Mouse (Mus musculus): ENCODE data around the gene Adat1. TPM values are rescaled to one million over a fixed set of nuclear protein-coding genes. Genes with fewer than 3 reads are reported as not detected.

Adat1 gene
- polyA plus RNA-seq (2011; ENCODE audit: insufficient read depth, insufficient read length, low read depth, missing spikeins): 22.0 and 22.3 TPM in 2 replicates

DNA sequence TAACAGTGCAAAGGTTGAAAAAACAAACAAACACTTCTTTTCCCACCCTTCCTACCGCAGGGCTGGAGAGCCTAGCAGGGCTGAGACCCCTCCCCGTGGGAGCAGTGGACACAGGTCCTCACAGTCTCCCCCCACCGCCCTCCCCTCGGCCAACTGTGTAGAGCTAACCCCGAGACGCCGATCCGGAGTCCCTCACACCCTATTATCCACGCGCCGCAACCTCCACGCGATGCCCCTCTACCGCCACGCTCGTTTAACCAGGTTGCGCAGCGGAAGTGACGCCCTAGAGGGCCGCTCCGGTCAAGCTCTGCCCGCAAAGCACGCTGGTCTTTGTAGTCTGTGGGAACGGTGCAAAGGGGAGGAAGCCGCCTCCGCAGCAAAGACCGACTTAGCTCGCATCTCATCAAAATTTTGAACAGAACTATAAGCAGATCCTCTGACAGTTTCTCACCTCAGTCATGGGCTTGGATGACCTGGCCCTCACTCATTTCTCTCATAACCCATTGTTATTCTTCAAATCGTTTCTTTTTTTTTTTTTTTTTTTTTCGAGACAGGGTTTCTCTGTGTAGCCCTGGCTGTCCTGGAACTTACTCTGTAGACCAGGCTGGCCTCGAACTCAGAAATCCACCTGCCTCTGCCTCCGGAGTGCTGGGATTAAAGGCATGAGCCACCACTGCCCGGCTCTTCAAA, at the start of gene Adat1:
Gene Adat1, minus strand, starts transcription at position 290 of the 690 bp plus-strand sequence.
- peak within 1 kb of the TSS; percentile 87 for H3K4me3 ChIP-seq (ENCODE audit: low read depth, low read length)
- no peaks in the 10 kb centered on the region for H3K9me3 ChIP-seq (replicated peaks; ENCODE audit: control insufficient read depth, insufficient read depth, low read length, poor library complexity, severe bottlenecking)
- H3K27ac ChIP-seq (ENCODE audit: insufficient read depth, low read length): no peak within 1 kb of the TSS
- peak within 1 kb of the TSS; percentile 73 for H3K9ac ChIP-seq (ENCODE audit: low read depth, poor library complexity, severe bottlenecking)
- no peaks in the 10 kb centered on the region for H3K27me3 ChIP-seq (ENCODE audit: control insufficient read depth, insufficient read depth, low read length, poor library complexity, severe bottlenecking)
- no peaks in the 10 kb centered on the region for H3K4me1 ChIP-seq (ENCODE audit: control insufficient read depth, insufficient read depth, low read length)
- peaks cover 59% of the 10 kb centered on the region for H3K36me3 ChIP-seq (ENCODE audit: control insufficient read depth, insufficient read depth, low read length, poor library complexity, severe bottlenecking)
- TF ChIP-seq CTCF (IDR thresholded peaks at IDR 0.05; ENCODE audit: low read depth, low read length) (no peak), EP300 (IDR thresholded peaks at IDR 0.05; ENCODE audit: insufficient read depth, low read depth, low read length) (no peak), POLR2A (IDR thresholded peaks at IDR 0.05; ENCODE audit: insufficient read depth, low read length) (no peak)

DNA sequence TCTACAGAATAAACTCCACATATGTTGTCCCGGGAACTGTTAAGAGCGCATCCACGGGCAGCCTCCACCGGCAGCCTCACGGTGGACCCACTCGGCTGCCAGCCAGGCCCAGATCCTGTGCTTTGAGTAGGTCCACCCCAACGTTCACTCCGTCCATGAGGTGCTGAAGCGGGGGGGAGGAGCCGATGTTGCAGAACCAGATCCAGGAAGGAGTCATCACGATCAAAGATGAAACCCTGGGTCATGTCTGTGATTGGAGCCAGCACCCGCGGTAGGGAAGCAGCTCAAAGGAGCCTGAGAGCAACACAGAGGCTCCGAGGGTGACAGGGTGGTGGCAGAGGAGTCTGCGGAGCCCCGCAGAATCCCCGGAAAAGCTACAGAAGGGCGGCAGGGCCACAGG, 45.4 kb upstream of the Adat1 start:
- H3K9ac ChIP-seq (ENCODE audit: low read depth, poor library complexity, severe bottlenecking): no peak overlapping the region; the same call in 1 of the 2 replicates

DNA sequence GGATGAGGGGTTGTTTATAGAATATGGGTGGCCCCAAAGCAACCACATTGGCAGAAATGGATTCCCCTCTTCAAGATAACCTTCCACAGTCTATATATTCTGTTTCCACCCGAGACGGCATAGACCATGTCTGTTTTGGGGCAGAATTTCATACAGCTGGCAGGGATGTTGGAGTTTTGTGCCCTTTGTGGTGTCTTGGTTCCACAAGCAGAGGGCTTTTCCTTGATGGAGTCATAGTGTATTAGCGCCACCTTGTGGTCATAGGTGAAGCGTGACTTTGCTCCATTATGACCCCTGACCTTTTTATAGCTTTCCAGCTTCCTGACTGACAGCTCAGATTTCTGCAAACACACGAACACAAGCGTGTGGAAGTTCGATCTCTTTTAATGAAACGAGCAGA, 42.5 kb upstream of the Adat1 start:
- TF ChIP-seq EP300 (IDR thresholded peaks at IDR 0.05; ENCODE audit: insufficient read depth, low read depth, low read length): no peak
- TF ChIP-seq POLR2A (IDR thresholded peaks at IDR 0.05; ENCODE audit: insufficient read depth, low read length): no peak
- peak; percentile 19 for TF ChIP-seq CTCF (IDR thresholded peaks at IDR 0.05; ENCODE audit: low read depth, low read length)
- Histone ChIP-seq H3K4me1 (ENCODE audit: control insufficient read depth, insufficient read depth, low read length) (peaks cover 4% of the 10 kb centered on the region), H3K9me3 (replicated peaks; ENCODE audit: control insufficient read depth, insufficient read depth, low read length, poor library complexity, severe bottlenecking) (no peaks in the 10 kb centered on the region), H3K27me3 (ENCODE audit: control insufficient read depth, insufficient read depth, low read length, poor library complexity, severe bottlenecking) (no peaks in the 10 kb centered on the region), H3K36me3 (ENCODE audit: control insufficient read depth, insufficient read depth, low read length, poor library complexity, severe bottlenecking) (no peaks in the 10 kb centered on the region), H3K4me3 (ENCODE audit: low read depth, low read length) (no peak overlapping the region), H3K9ac (ENCODE audit: low read depth, poor library complexity, severe bottlenecking) (no peak overlapping the region), H3K27ac (ENCODE audit: insufficient read depth, low read length) (no peak overlapping the region)

More for the DNA sequence above, 45.4 kb upstream of the Adat1 start:
- Histone ChIP-seq H3K4me1 (ENCODE audit: control insufficient read depth, insufficient read depth, low read length) (peaks cover 2% of the 10 kb centered on the region), H3K36me3 (ENCODE audit: control insufficient read depth, insufficient read depth, low read length, poor library complexity, severe bottlenecking) (no peaks in the 10 kb centered on the region), H3K27ac (ENCODE audit: insufficient read depth, low read length) (no peak overlapping the region), H3K9me3 (replicated peaks; ENCODE audit: control insufficient read depth, insufficient read depth, low read length, poor library complexity, severe bottlenecking) (no peaks in the 10 kb centered on the region), H3K4me3 (ENCODE audit: low read depth, low read length) (peak overlapping the region; percentile 14), H3K27me3 (ENCODE audit: control insufficient read depth, insufficient read depth, low read length, poor library complexity, severe bottlenecking) (no peaks in the 10 kb centered on the region)
- TF ChIP-seq POLR2A (IDR thresholded peaks at IDR 0.05; ENCODE audit: insufficient read depth, low read length) (no peak), EP300 (IDR thresholded peaks at IDR 0.05; ENCODE audit: insufficient read depth, low read depth, low read length) (no peak), CTCF (IDR thresholded peaks at IDR 0.05; ENCODE audit: low read depth, low read length) (no peak)

DNA sequence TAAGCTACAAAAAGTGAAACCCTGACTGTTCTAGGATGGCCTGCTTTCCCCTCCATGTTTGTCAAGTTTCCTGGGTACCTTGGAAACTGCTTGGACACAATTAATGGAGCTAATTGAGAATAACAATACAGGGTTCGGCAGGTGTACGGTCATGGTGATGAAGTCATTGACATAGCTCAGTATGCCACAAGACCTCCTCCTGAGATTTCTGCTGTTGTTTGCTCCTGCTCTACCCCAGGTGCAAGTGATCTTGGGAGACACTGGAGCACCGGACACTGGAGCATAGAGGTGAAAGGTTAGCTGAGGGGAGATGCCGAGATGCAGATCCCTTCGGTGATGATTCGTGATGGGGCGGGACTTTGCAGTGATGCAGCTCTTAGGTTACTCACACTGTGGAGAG, 41.0 kb upstream of the Adat1 start:
- H3K4me3 ChIP-seq (ENCODE audit: low read depth, low read length): no peak overlapping the region
- H3K4me1 ChIP-seq (ENCODE audit: control insufficient read depth, insufficient read depth, low read length): peaks cover 7% of the 10 kb centered on the region
- 0 out of 2 replicates have a peak overlapping the region, but pooled peaks have one; percentile 46 for H3K27ac ChIP-seq (ENCODE audit: insufficient read depth, low read length)
- H3K27me3 ChIP-seq (ENCODE audit: control insufficient read depth, insufficient read depth, low read length, poor library complexity, severe bottlenecking): no peaks in the 10 kb centered on the region
- TF ChIP-seq POLR2A (IDR thresholded peaks at IDR 0.05; ENCODE audit: insufficient read depth, low read length) (no peak), EP300 (IDR thresholded peaks at IDR 0.05; ENCODE audit: insufficient read depth, low read depth, low read length) (peak; percentile 84)
- no peaks in the 10 kb centered on the region for H3K36me3 ChIP-seq (ENCODE audit: control insufficient read depth, insufficient read depth, low read length, poor library complexity, severe bottlenecking)
- no peaks in the 10 kb centered on the region for H3K9me3 ChIP-seq (replicated peaks; ENCODE audit: control insufficient read depth, insufficient read depth, low read length, poor library complexity, severe bottlenecking)
- no peak overlapping the region for H3K9ac ChIP-seq (ENCODE audit: low read depth, poor library complexity, severe bottlenecking)

DNA sequence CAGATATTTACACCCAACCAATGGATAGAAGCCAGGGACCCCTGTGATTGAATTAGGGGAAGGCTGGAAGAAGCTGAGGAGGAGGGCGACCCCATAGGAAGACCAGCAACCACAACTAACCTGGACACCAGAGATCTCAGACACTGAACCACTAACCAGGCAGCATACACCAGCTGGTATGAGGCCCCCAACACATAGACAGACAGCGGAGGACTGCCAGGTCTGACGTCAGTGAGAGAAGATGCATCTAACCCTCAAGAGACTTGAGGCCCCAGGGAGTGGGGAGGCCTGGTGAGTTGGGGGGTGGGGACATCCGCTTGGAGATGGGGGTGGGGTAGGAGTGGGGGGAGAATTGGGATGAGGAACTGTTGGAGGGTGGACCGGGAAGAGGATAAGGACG, 38.6 kb upstream of the Adat1 start:
- Histone ChIP-seq H3K4me1 (ENCODE audit: control insufficient read depth, insufficient read depth, low read length) (peaks cover 7% of the 10 kb centered on the region), H3K9ac (ENCODE audit: low read depth, poor library complexity, severe bottlenecking) (no peak overlapping the region), H3K27me3 (ENCODE audit: control insufficient read depth, insufficient read depth, low read length, poor library complexity, severe bottlenecking) (no peaks in the 10 kb centered on the region), H3K27ac (ENCODE audit: insufficient read depth, low read length) (no peak overlapping the region), H3K36me3 (ENCODE audit: control insufficient read depth, insufficient read depth, low read length, poor library complexity, severe bottlenecking) (no peaks in the 10 kb centered on the region), H3K4me3 (ENCODE audit: low read depth, low read length) (peak overlapping the region; percentile 7; the same call in 1 of the 2 replicates), H3K9me3 (replicated peaks; ENCODE audit: control insufficient read depth, insufficient read depth, low read length, poor library complexity, severe bottlenecking) (no peaks in the 10 kb centered on the region)
- TF ChIP-seq CTCF (IDR thresholded peaks at IDR 0.05; ENCODE audit: low read depth, low read length) (no peak), EP300 (IDR thresholded peaks at IDR 0.05; ENCODE audit: insufficient read depth, low read depth, low read length) (no peak)

DNA sequence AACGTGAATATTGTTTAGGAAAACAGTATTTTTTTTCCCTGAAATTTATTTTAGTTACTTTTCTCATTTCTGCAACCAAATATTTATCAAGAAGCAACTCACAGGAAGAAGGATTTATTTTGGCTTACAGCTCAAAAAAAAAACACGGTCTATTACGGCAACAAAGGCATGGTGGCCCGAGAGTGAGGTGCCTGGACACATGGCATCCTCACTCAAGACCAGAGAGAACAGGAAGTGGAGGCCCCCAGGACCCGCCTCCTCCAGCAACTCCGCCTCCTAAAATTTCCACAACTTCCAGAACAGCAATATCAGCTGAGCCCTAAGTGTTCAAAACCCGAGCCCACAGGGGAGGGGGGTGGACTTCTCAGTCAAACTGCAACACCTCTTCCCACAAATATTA, 37.4 kb upstream of the Adat1 start:
- Histone ChIP-seq H3K4me3 (ENCODE audit: low read depth, low read length) (no peak overlapping the region), H3K9me3 (replicated peaks; ENCODE audit: control insufficient read depth, insufficient read depth, low read length, poor library complexity, severe bottlenecking) (no peaks in the 10 kb centered on the region), H3K27me3 (ENCODE audit: control insufficient read depth, insufficient read depth, low read length, poor library complexity, severe bottlenecking) (no peaks in the 10 kb centered on the region), H3K4me1 (ENCODE audit: control insufficient read depth, insufficient read depth, low read length) (peaks cover 9% of the 10 kb centered on the region), H3K36me3 (ENCODE audit: control insufficient read depth, insufficient read depth, low read length, poor library complexity, severe bottlenecking) (no peaks in the 10 kb centered on the region), H3K9ac (ENCODE audit: low read depth, poor library complexity, severe bottlenecking) (no peak overlapping the region), H3K27ac (ENCODE audit: insufficient read depth, low read length) (no peak overlapping the region)
- TF ChIP-seq EP300 (IDR thresholded peaks at IDR 0.05; ENCODE audit: insufficient read depth, low read depth, low read length): no peak
- TF ChIP-seq CTCF (IDR thresholded peaks at IDR 0.05; ENCODE audit: low read depth, low read length): no peak
- no peak for TF ChIP-seq POLR2A (IDR thresholded peaks at IDR 0.05; ENCODE audit: insufficient read depth, low read length)
